Mouse (Mus musculus) retina, adult 2 months (tissue): ENCODE data around the gene Rsph6a.

Source experiments
- DNase-seq: peaks from one replicate; pipeline ENCODE4 v3.0.0-alpha.2; 2012; ENCODE audit warnings: low read depth, low spot score

Gene Rsph6a

GRCm38 (mm10) chr7:19078732-19079131 lies 24.2 kb downstream of the Rsph6a start:
- DNase-seq, result no peak

GRCm38 (mm10) chr7:19080451-19080950 lies 26.0 kb downstream of the Rsph6a start:
- no peak for DNase-seq

GRCm38 (mm10) chr7:19082171-19082570 lies 27.7 kb downstream of the Rsph6a start:
- no peak for DNase-seq

GRCm38 (mm10) chr7:19083096-19083495 lies 28.6 kb downstream of the Rsph6a start:
- DNase-seq, result no peak

GRCm38 (mm10) chr7:19083701-19084100 lies 29.2 kb downstream of the Rsph6a start, which contains the start of gene Dmpk:
Dmpk (plus strand) TSS chr7:19083849.
- DNase-seq, result no peak

- DNase-seq, result no peak
Observed at GRCm38 (mm10) chr7:19084277-19084771, 29.8 kb downstream of the Rsph6a start.

GRCm38 (mm10) chr7:19084921-19085473 lies 30.5 kb downstream of the Rsph6a start:
- DNase-seq, result no peak

GRCm38 (mm10) chr7:19085495-19085894 lies 31.0 kb downstream of the Rsph6a start:
- DNase-seq, result no peak

- no peak for DNase-seq
Observed at GRCm38 (mm10) chr7:19086042-19086441, 31.6 kb downstream of the Rsph6a start.

- DNase-seq, result no peak
Observed at GRCm38 (mm10) chr7:19086760-19087159, 32.3 kb downstream of the Rsph6a start.

GRCm38 (mm10) chr7:19088813-19089212 lies 34.3 kb downstream of the Rsph6a start:
- no peak for DNase-seq

- no peak for DNase-seq
Observed at GRCm38 (mm10) chr7:19091913-19092312, 37.4 kb downstream of the Rsph6a start.

GRCm38 (mm10) chr7:19092381-19093173 lies 38.1 kb downstream of the Rsph6a start:
- no peak for DNase-seq

GRCm38 (mm10) chr7:19093174-19093521 lies 38.7 kb downstream of the Rsph6a start:
- no peak for DNase-seq

GRCm38 (mm10) chr7:19093537-19094385 lies 39.3 kb downstream of the Rsph6a start:
- peak; percentile 39 for DNase-seq

- no peak for DNase-seq
Observed at GRCm38 (mm10) chr7:19094471-19094825, 40.0 kb downstream of the Rsph6a start, which contains the start of gene Six5. Six5 (plus strand) TSS chr7:19094594.

GRCm38 (mm10) chr7:19094826-19095750 lies 40.6 kb downstream of the Rsph6a start:
- DNase-seq, result no peak

GRCm38 (mm10) chr7:19095751-19096110 lies 41.2 kb downstream of the Rsph6a start:
- no peak for DNase-seq

GRCm38 (mm10) chr7:19096421-19096976 lies 42.0 kb downstream of the Rsph6a start:
- no peak for DNase-seq

- no peak for DNase-seq
Observed at GRCm38 (mm10) chr7:19097217-19097616, 42.7 kb downstream of the Rsph6a start.

- DNase-seq, result no peak
Observed at GRCm38 (mm10) chr7:19097863-19098262, 43.4 kb downstream of the Rsph6a start.
